ENCODE assay signal across 8 mouse cellular contexts in the genomic region with DNA sequence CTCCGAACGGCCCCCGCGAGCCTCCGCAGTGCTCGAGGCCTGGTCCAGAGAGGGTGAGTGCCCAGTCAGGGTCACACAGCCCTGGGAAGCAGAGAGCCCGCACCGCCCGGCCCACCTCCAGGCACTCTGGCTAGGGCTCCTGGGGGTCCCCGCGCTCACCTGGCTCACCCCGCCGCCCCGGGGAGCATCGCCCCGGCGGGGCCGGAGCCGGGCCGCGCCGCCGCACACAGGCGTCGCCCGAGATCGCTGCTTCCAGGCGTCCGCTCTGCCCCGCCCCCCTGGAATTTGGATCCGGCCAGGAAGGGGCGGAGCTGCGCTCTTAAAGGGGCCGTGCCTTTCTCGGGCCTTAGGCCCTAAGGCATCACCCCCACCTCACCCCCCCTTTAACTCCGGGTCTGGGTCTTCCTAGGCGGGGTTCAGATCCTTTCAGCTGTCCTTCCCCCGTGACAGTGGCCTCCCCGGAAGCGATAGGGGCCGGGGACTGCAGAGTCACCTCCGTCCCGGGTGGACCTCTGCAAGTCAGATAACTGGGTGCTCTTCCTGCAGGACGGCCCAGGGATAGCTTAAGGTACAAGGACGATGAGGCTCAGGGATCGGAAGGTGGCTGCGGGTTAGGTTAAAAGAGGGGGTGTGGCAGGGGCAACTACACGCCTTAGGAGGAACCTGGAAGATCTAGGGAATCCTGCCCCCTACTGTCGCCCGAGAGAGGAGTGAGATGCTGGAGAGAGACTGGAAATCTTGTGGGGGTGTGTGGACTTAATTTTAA. TPM values are rescaled to one million over a fixed set of nuclear protein-coding genes. Genes with fewer than 3 reads are reported as not detected.
A peak's percentile ranks its signal among the peaks of the same experiment; 100 is the strongest.
DNase-seq lines count a peak whose midpoint lies in the region; ATAC-seq and TF ChIP-seq lines count a peak whose summit lies in the region.

Gene Gas2l1, minus strand, starts transcription at position 272 of the 766 bp plus-strand sequence.

- ATAC-seq in kidney, embryonic 14.5 days (ENCODE audit: low FRiP score, low TSS enrichment), result peak; percentile 84
- ATAC-seq in liver, embryonic 12.5 days, result peak; percentile 84
- peak; percentile 86 for ATAC-seq in stomach, embryonic 16.5 days (ENCODE audit: insufficient read depth, low FRiP score)

- no peaks in the 10 kb centered on the region for H3K9me3 ChIP-seq in kidney, embryonic 14.5 days (ENCODE audit: control insufficient read depth, low read length)
- H3K9me3 ChIP-seq in liver, embryonic 12.5 days (replicated peaks), result no peaks in the 10 kb centered on the region
- H3K9me3 ChIP-seq in stomach, embryonic 16.5 days (replicated peaks; ENCODE audit: control insufficient read depth, low read length), result no peaks in the 10 kb centered on the region

- peak; percentile 46 for TF ChIP-seq POLR2A in embryonic fibroblast, embryonic 13.5 days (IDR thresholded peaks at IDR 0.05; ENCODE audit: low read depth, low read length)

- peaks cover 2% of the 10 kb centered on the region; the same call in 1 of the 2 replicates for H3K4me1 ChIP-seq in embryonic fibroblast, embryonic 13.5 days (ENCODE audit: control insufficient read depth, insufficient read depth, low read length)
- peaks cover 34% of the 10 kb centered on the region for H3K4me1 ChIP-seq in kidney, embryonic 14.5 days (ENCODE audit: control insufficient read depth, insufficient read depth, low read length)
- H3K4me1 ChIP-seq in liver, embryonic 12.5 days, result peaks cover 72% of the 10 kb centered on the region
- peaks cover 33% of the 10 kb centered on the region for H3K4me1 ChIP-seq in stomach, embryonic 16.5 days (ENCODE audit: control insufficient read depth, insufficient read depth, low read length)

- peak within 1 kb of the TSS; percentile 96 for H3K4me2 ChIP-seq in kidney, embryonic 14.5 days (replicated peaks; ENCODE audit: low read depth, low read length)
- peak within 1 kb of the TSS; percentile 100 for H3K4me2 ChIP-seq in liver, embryonic 12.5 days
- H3K4me2 ChIP-seq in stomach, embryonic 16.5 days (ENCODE audit: low read depth, low read length), result peak within 1 kb of the TSS; percentile 99

- peak within 1 kb of the TSS; percentile 64 for H3K9ac ChIP-seq in kidney, embryonic 14.5 days (ENCODE audit: low read depth, low read length)
- H3K9ac ChIP-seq in liver, embryonic 12.5 days, result peak within 1 kb of the TSS; percentile 76
- H3K9ac ChIP-seq in stomach, embryonic 16.5 days (ENCODE audit: low read length), result peak within 1 kb of the TSS; percentile 86

- under 1% methylated on average over 48 of the region's 50 CpGs for WGBS in kidney, embryonic 14.5 days
- WGBS in liver, embryonic 12.5 days (ENCODE audit: insufficient replicate concordance), result under 1% methylated on average over 50 of the region's 50 CpGs
- under 1% methylated on average over 49 of the region's 50 CpGs for WGBS in stomach, embryonic 16.5 days

- H3K36me3 ChIP-seq in kidney, embryonic 14.5 days (ENCODE audit: control insufficient read depth, insufficient read depth, low read length), result peaks cover 23% of the 10 kb centered on the region
- H3K36me3 ChIP-seq in liver, embryonic 12.5 days, result peaks cover 34% of the 10 kb centered on the region
- H3K36me3 ChIP-seq in stomach, embryonic 16.5 days (ENCODE audit: control insufficient read depth, insufficient read depth, low read length), result peaks cover 13% of the 10 kb centered on the region

- peak; percentile 29; the same call in 1 of the 2 replicates for TF ChIP-seq CTCF in embryonic fibroblast, embryonic 13.5 days (IDR thresholded peaks at IDR 0.05; ENCODE audit: borderline replicate concordance, insufficient read depth, low read length)

- peak within 1 kb of the TSS; percentile 73 for H3K4me3 ChIP-seq in embryonic fibroblast, embryonic 13.5 days (ENCODE audit: insufficient read depth, low read length)
- H3K4me3 ChIP-seq in kidney, embryonic 14.5 days (ENCODE audit: low read length), result peak within 1 kb of the TSS; percentile 60
- peak within 1 kb of the TSS; percentile 75 for H3K4me3 ChIP-seq in liver, embryonic 12.5 days
- H3K4me3 ChIP-seq in stomach, embryonic 16.5 days (replicated peaks; ENCODE audit: low read length), result peak within 1 kb of the TSS; percentile 78

- peaks cover 31% of the 10 kb centered on the region for H3K27me3 ChIP-seq in kidney, embryonic 14.5 days (ENCODE audit: control insufficient read depth, insufficient read depth, low read length)
- peaks cover 46% of the 10 kb centered on the region for H3K27me3 ChIP-seq in liver, embryonic 12.5 days (replicated peaks)
- peaks cover 12% of the 10 kb centered on the region for H3K27me3 ChIP-seq in stomach, embryonic 16.5 days (ENCODE audit: control insufficient read depth, insufficient read depth, low read length)

- H3K27ac ChIP-seq in embryonic fibroblast, embryonic 13.5 days (ENCODE audit: insufficient read depth, low read length), result peak within 1 kb of the TSS; percentile 55
- H3K27ac ChIP-seq in kidney, embryonic 14.5 days (ENCODE audit: low read depth, low read length), result peak within 1 kb of the TSS; percentile 27; the same call in 1 of the 2 replicates
- peak within 1 kb of the TSS; percentile 43 for H3K27ac ChIP-seq in liver, embryonic 12.5 days
- H3K27ac ChIP-seq in stomach, embryonic 16.5 days (ENCODE audit: low read length), result peak within 1 kb of the TSS; percentile 67

- DNase-seq in CD4-positive, CD25-positive, alpha-beta regulatory T cell, adult 2 months (ENCODE audit: low read depth, low spot score), result peak; percentile 69
- peak; percentile 95 for DNase-seq in brain, adult 2 months (ENCODE audit: low read depth, low spot score)
- DNase-seq in heart, adult 9 months (ENCODE audit: low spot score in 2 of 2), result peak; percentile 86 to 90
- DNase-seq in neural tube, embryonic 10.5 days (ENCODE audit: extremely low spot score, low spot score), result peak; percentile 93

RNA-seq across cellular contexts. Expression of gene Gas2l1, which starts in this region (rescaled TPM):
- polyA plus RNA-seq in embryonic fibroblast, embryonic 13.5 days (2011; ENCODE audit: insufficient read length, low read depth, missing spikeins), result 37.8 and 50.2 TPM in 2 replicates
- polyA plus RNA-seq in kidney, embryonic 14.5 days (2014; fragmentation: Nextera tagmentation; extraction: Ambion mirVana), result 30.2 and 47.3 TPM in 2 replicates
- 35.2 and 37.5 TPM in 2 replicates for polyA plus RNA-seq in liver, embryonic 12.5 days (2016; fragmentation: Nextera tagmentation; extraction: Ambion mirVana)
- 11.0 and 14.1 TPM in 2 replicates for polyA plus RNA-seq in stomach, embryonic 16.5 days (2015; fragmentation: Nextera tagmentation; extraction: Ambion mirVana)

Comparison
In these comparisons a context has a peak if more than half of its experiments do, and no peak if none do; other contexts are left out.
1. Peak in every context shown above with its lines: DNase-seq, ATAC-seq, H3K4me3 ChIP-seq and H3K27ac ChIP-seq.